Mouse (Mus musculus) kidney, adult 2 months (tissue): ENCODE results near the gene Cebpb. TPM values are rescaled to one million over a fixed set of nuclear protein-coding genes. Genes with fewer than 3 reads are reported as not detected.

Source experiments
- DNase-seq: peaks from one replicate; pipeline ENCODE4 v3.0.0; 2021
- H3K27ac ChIP-seq: fragments of 200-500 bp; 2 replicates; pipeline ENCODE4 v1.5.1; 2012; ENCODE audit warnings: low read depth, low read length, control low read depth, inconsistent platforms; ENCODE audit not compliant: insufficient read depth
- H3K27me3 ChIP-seq: fragments of 200-500 bp; replicated peaks from 2 replicates; pipeline ENCODE4 v1.6.1; 2012; ENCODE audit warnings: mild to moderate bottlenecking, moderate library complexity, low read length, inconsistent platforms; ENCODE audit not compliant: control insufficient read depth, insufficient read depth
- H3K36me3 ChIP-seq: fragments of 200-500 bp; 2 replicates; pipeline ENCODE4 v1.6.1; 2012; ENCODE audit warnings: mild to moderate bottlenecking, moderate library complexity, low read length, inconsistent platforms; ENCODE audit not compliant: control insufficient read depth, insufficient read depth
- H3K4me1 ChIP-seq: fragments of 200-500 bp; 2 replicates; pipeline ENCODE4 v1.6.1; 2011; ENCODE audit warnings: low read length; ENCODE audit not compliant: control insufficient read depth, insufficient read depth
- H3K4me3 ChIP-seq: fragments of 200-500 bp; 2 replicates; pipeline ENCODE4 v1.5.1; 2011; ENCODE audit warnings: mild to moderate bottlenecking, low read depth, low read length, control low read depth; ENCODE audit not compliant: insufficient read depth
- CTCF ChIP-seq: fragments of 200-500 bp; conservative IDR thresholded peaks from 2 replicates; pipeline ENCODE4 v1.5.1; 2011; ENCODE audit warnings: low read depth, mild to moderate bottlenecking, control low read depth, low read length, moderate library complexity, mixed read lengths; ENCODE audit not compliant: insufficient read depth, insufficient read length
- POLR2A ChIP-seq: fragments of 200-500 bp; IDR thresholded peaks from one replicate; pipeline ENCODE4 v1.6.1; 2011; ENCODE audit warnings: low read depth, low read length, control low read depth
- WGBS: fragments of 180-500 bp; shearing (Covaris S2); methylation state at CpG from one replicate; pipeline ENCODE4 v1.1.7; 2018; 5-methylcytosine and 5-hydroxymethylcytosine counted together
- polyA plus RNA-seq: library from polyadenylated mRNA; depleted of rRNA; stranded (reverse); fragments of >200 nt; gene quantifications from 2 replicates; pipeline ENCODE4 v1.2.3, GENCODE M21; 2012

Gene Cebpb
- polyA plus RNA-seq, 1 experiment, result 45.3 TPM

GRCm38 (mm10) chr2:167658712-167659111 lies 30.0 kb upstream of the Cebpb start:
- WGBS, result 36% methylated on average over 11 of the region's 11 CpGs
- peak overlapping the region; percentile 83 for H3K4me3 ChIP-seq

DNA sequence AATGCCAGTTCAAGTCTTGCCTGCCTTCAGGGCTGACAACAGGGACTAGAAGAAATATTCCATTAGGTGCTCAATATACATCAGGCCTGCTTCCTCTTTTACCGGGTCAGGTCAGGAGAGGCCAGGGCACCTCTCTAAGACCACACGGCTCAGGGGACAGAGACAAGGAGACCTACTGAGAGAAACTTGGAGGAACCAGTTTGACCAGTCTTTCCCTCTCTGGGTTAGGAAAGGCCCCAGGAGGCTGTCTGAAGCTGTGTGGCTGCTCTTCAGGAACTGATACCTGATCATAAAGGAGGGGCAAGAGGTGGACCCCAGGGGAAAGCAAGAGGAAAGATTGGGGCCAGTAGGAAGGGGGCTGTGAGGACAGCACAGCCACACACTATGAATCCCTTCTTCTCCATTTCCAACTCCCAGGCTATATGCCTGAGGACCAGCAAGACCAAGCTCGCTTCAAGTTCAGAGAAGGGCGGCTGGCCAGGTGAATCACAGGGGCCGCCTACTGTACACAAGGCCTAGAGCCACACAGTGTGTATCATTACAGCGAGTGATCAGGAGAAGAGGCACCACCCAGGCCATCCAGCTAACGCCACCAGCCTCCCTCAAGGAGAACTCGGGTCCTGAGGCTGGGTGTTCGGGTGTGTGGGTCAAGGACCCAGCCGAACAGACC lies 29.4 kb upstream of the Cebpb start:
- H3K36me3 ChIP-seq, result no peaks in the 10 kb centered on the region; the same call in 1 of the 2 replicates
- peak overlapping the region; percentile 83 for H3K4me3 ChIP-seq
- TF ChIP-seq CTCF (no peak), POLR2A (no peak)
- peak; percentile 60 for DNase-seq
- 30% methylated on average over 10 of the region's 10 CpGs for WGBS
- peak overlapping the region; percentile 86 for H3K27ac ChIP-seq
- H3K27me3 ChIP-seq, result no peaks in the 10 kb centered on the region
- H3K4me1 ChIP-seq, result peaks cover 39% of the 10 kb centered on the region

More at GRCm38 (mm10) chr2:167658712-167659111, 30.0 kb upstream of the Cebpb start:
- Histone ChIP-seq H3K27ac (peak overlapping the region; percentile 86), H3K27me3 (no peaks in the 10 kb centered on the region), H3K4me1 (peaks cover 39% of the 10 kb centered on the region), H3K36me3 (peaks cover 2% of the 10 kb centered on the region; the same call in 1 of the 2 replicates)
- no peak for DNase-seq
- no peak for TF ChIP-seq POLR2A
- TF ChIP-seq CTCF, result no peak

DNA sequence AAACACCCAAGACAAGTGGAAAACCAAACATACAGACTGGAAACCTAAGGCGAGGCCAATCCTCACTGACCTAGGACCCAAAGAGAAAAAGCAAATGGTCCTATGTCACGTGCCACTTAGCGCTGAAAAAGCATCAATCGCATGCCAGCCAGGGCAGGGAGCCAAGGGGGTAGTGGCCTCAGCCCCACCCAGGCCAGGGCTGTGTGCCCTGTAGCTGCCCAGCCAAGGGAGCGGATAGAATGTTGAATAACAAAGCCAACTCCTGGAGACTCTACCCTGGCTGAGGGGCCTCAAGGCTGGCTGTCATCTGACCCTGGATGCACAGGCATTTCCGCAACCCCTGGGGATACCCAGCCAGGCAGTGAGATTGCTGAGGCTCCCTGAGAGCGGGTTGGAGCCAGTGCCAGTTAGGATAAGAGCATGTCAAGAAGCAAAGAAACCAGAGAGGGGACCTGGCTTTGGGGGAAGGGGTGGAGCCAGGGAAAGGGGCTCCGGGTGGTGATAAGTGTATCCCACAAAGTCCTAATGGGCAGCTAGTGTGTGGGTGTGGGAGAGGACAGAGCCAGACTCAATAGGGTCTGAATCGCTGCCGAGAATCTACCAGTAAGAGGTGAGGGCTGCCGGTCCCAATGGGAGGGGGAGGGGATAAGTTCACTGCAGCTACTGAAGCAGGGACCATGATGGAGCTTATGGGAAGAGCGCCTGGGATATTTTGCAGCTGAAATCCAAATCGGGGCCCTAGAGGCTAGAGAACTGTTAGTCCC lies 28.7 kb upstream of the Cebpb start:
- TF ChIP-seq CTCF (no peak), POLR2A (no peak)
- H3K4me3 ChIP-seq, result peak overlapping the region; percentile 83
- DNase-seq, result peak; percentile 96
- WGBS, result 15% methylated on average over 13 of the region's 13 CpGs
- H3K4me1 ChIP-seq, result peaks cover 36% of the 10 kb centered on the region
- no peaks in the 10 kb centered on the region for H3K27me3 ChIP-seq
- peak overlapping the region; percentile 86 for H3K27ac ChIP-seq
- no peaks in the 10 kb centered on the region for H3K36me3 ChIP-seq

- TF ChIP-seq CTCF (no peak), POLR2A (no peak)
- H3K27me3 ChIP-seq, result no peaks in the 10 kb centered on the region
- H3K4me3 ChIP-seq, result peak overlapping the region; percentile 83
- DNase-seq, result no peak
- peaks cover 33% of the 10 kb centered on the region for H3K4me1 ChIP-seq
- no peaks in the 10 kb centered on the region for H3K36me3 ChIP-seq
- peak overlapping the region; percentile 86 for H3K27ac ChIP-seq
- 3% methylated on average over 12 of the region's 12 CpGs for WGBS
Measured at GRCm38 (mm10) chr2:167660611-167660971, 28.1 kb upstream of the Cebpb start.

- Histone ChIP-seq H3K27me3 (no peaks in the 10 kb centered on the region), H3K27ac (peak within 1 kb of the TSS; percentile 86), H3K4me1 (peaks cover 28% of the 10 kb centered on the region), H3K4me3 (peak within 1 kb of the TSS; percentile 83), H3K36me3 (no peaks in the 10 kb centered on the region)
- WGBS, result 6% methylated on average over 110 of the region's 110 CpGs
- TF ChIP-seq CTCF (no peak), POLR2A (peak; percentile 92)
- peak; percentile 98 for DNase-seq
Measured at GRCm38 (mm10) chr2:167661270-167662203, 27.2 kb upstream of the Cebpb start, which contains the start of gene Gm20431. Gm20431 (minus strand) TSS chr2:167661496.

DNA sequence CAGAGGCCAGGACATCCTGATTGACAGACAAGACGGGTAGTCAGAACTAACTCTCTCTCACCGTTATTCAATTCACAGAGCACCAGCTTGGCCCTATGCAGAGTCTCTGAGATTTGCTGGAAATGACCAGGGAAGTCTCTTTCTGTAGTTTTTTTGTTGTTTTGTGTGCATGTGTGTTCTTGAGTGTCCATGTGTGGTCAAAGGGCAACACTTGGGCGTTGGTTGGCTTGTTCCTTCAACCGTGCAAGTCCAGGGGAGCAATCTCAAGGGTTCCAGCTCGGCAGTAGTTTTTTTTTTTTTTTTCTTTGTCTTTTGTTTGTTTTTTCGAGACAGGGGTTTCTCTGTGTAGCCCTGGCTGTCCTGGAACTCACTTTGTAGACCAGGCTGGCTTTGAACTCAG lies 26.0 kb upstream of the Cebpb start:
- H3K4me3 ChIP-seq, result peak overlapping the region; percentile 51; the same call in 1 of the 2 replicates
- H3K36me3 ChIP-seq, result no peaks in the 10 kb centered on the region
- WGBS, result 46% methylated on average over 6 of the region's 6 CpGs
- DNase-seq, result peak; percentile 89
- TF ChIP-seq CTCF (no peak), POLR2A (no peak)
- H3K27ac ChIP-seq, result peak overlapping the region; percentile 58
- H3K27me3 ChIP-seq, result no peaks in the 10 kb centered on the region
- H3K4me1 ChIP-seq, result peaks cover 21% of the 10 kb centered on the region
